Mouse (Mus musculus) layer of hippocampus, adult 2 months (tissue): ENCODE measurements at regions not wholly inside any gene's neighbourhood (a gene's known extent, or its start where the extent isn't known, plus 50 kb on each side); places are given as distances from the start of the nearest gene placed in this dataset.

Experiments used
- DNase-seq, 2 experiments: peaks; one replicate each; pipeline ENCODE4 v3.0.0; 2022; ENCODE audit warnings: low spot score in 2 of 2
- H3K27ac ChIP-seq: fragments of 200-600 bp; 2 replicates; pipeline ENCODE4 v1.8.1; 2022
- H3K4me3 ChIP-seq: fragments of 200-600 bp; 2 replicates; pipeline ENCODE4 v1.8.1; 2022; ENCODE audit warnings: mild to moderate bottlenecking
- CTCF ChIP-seq: fragments of 200-600 bp; conservative IDR thresholded peaks from 2 replicates; pipeline ENCODE4 v1.8.1; 2022; ENCODE audit warnings: antibody characterized with exemption, mild to moderate bottlenecking, moderate library complexity

GRCm38 (mm10) chr4:51519281-51519680 is 302.8 kb downstream of the Cylc2 start:
- TF ChIP-seq CTCF = no peak
- H3K4me3 ChIP-seq = no peak overlapping the region
- DNase-seq = no peak
- no peak overlapping the region for H3K27ac ChIP-seq

- H3K4me3 ChIP-seq = no peak overlapping the region
- no peak for TF ChIP-seq CTCF
- DNase-seq = peak in 1 of 2 experiments; percentile 9
- no peak overlapping the region for H3K27ac ChIP-seq
These were observed 303.3 kb downstream of the Cylc2 start for GRCm38 (mm10) chr4:51519750-51520149.

GRCm38 (mm10) chr4:51545419-51545818 is 328.9 kb downstream of the Cylc2 start:
- DNase-seq = no peak
- H3K27ac ChIP-seq = no peak overlapping the region
- H3K4me3 ChIP-seq = no peak overlapping the region
- TF ChIP-seq CTCF = no peak

- Histone ChIP-seq H3K4me3 (no peak overlapping the region), H3K27ac (no peak overlapping the region)
- TF ChIP-seq CTCF = no peak
- no peak for DNase-seq
These were observed 343.2 kb downstream of the Cylc2 start for GRCm38 (mm10) chr4:51559693-51560092.

- DNase-seq = no peak
- Histone ChIP-seq H3K27ac (no peak overlapping the region), H3K4me3 (no peak overlapping the region)
- TF ChIP-seq CTCF = no peak
These were observed 343.6 kb downstream of the Cylc2 start for GRCm38 (mm10) chr4:51560100-51560499.

GRCm38 (mm10) chr4:51562379-51562778 is 345.9 kb downstream of the Cylc2 start:
- no peak overlapping the region for H3K27ac ChIP-seq
- no peak for TF ChIP-seq CTCF
- no peak for DNase-seq
- no peak overlapping the region for H3K4me3 ChIP-seq

- H3K4me3 ChIP-seq = no peak overlapping the region
- DNase-seq = no peak
- TF ChIP-seq CTCF = no peak
- H3K27ac ChIP-seq = no peak overlapping the region
These were observed 360.0 kb downstream of the Cylc2 start for GRCm38 (mm10) chr4:51576456-51576855.

GRCm38 (mm10) chr4:51594044-51594443 is 377.6 kb downstream of the Cylc2 start:
- H3K27ac ChIP-seq = no peak overlapping the region
- TF ChIP-seq CTCF = no peak
- DNase-seq = no peak
- H3K4me3 ChIP-seq = no peak overlapping the region

- DNase-seq = no peak
- Histone ChIP-seq H3K4me3 (no peak overlapping the region), H3K27ac (no peak overlapping the region)
- TF ChIP-seq CTCF = no peak
These were observed 381.4 kb downstream of the Cylc2 start for GRCm38 (mm10) chr4:51597850-51598249.

- H3K27ac ChIP-seq = no peak overlapping the region
- H3K4me3 ChIP-seq = no peak overlapping the region
- peak in 1 of 2 experiments; percentile 7 for DNase-seq
- TF ChIP-seq CTCF = no peak
These were observed 383.7 kb downstream of the Cylc2 start for GRCm38 (mm10) chr4:51599984-51600747.

GRCm38 (mm10) chr4:51627289-51627688 is 410.8 kb downstream of the Cylc2 start:
- Histone ChIP-seq H3K27ac (no peak overlapping the region), H3K4me3 (no peak overlapping the region)
- no peak for DNase-seq
- TF ChIP-seq CTCF = no peak

GRCm38 (mm10) chr4:51633471-51633870 is 417.0 kb downstream of the Cylc2 start:
- TF ChIP-seq CTCF = no peak
- Histone ChIP-seq H3K4me3 (no peak overlapping the region), H3K27ac (no peak overlapping the region)
- DNase-seq = no peak

GRCm38 (mm10) chr4:51657325-51657724 is 440.8 kb downstream of the Cylc2 start:
- TF ChIP-seq CTCF = no peak
- H3K27ac ChIP-seq = no peak overlapping the region
- no peak overlapping the region for H3K4me3 ChIP-seq
- no peak for DNase-seq

GRCm38 (mm10) chr4:51658286-51658685 is 441.8 kb downstream of the Cylc2 start:
- Histone ChIP-seq H3K27ac (no peak overlapping the region), H3K4me3 (no peak overlapping the region)
- no peak for DNase-seq
- no peak for TF ChIP-seq CTCF
